Mouse (Mus musculus) limb, embryonic 11.5 days (tissue): ENCODE measurements around the gene Phf21a. TPM values are rescaled to one million over a fixed set of nuclear protein-coding genes. Genes with fewer than 3 reads are reported as not detected.

Experiments used
- ATAC-seq: fragments of 200-750 bp; cut with Nextera tagmentation; 2 replicates; pipeline ENCODE4 v1.8.0; 2017; ENCODE audit warnings: low read depth; ENCODE audit not compliant: insufficient number of reproducible peaks, low FRiP score, low TSS enrichment
- DNase-seq: peaks from one replicate; pipeline ENCODE4 v3.0.0-alpha.2; 2015; ENCODE audit warnings: low spot score
- H3K27ac ChIP-seq: fragments of 300-500 bp; sonication (generic); replicated peaks from 2 replicates; pipeline ENCODE4 v1.5.1; 2014; ENCODE audit warnings: low read depth, mild to moderate bottlenecking, low read length
- H3K27me3 ChIP-seq: fragments of 300-500 bp; sonication (generic); 2 replicates; pipeline ENCODE4 v1.6.1; 2014; ENCODE audit warnings: mild to moderate bottlenecking, low read length, mixed read lengths; ENCODE audit not compliant: control insufficient read depth, insufficient read depth
- H3K36me3 ChIP-seq: fragments of 300-500 bp; sonication (generic); 2 replicates; pipeline ENCODE4 v1.6.1; 2014; ENCODE audit warnings: mild to moderate bottlenecking, low read length, moderate library complexity, mixed read lengths; ENCODE audit not compliant: control insufficient read depth, insufficient read depth
- H3K4me1 ChIP-seq: fragments of 300-500 bp; sonication (generic); 2 replicates; pipeline ENCODE4 v1.6.1; 2014; ENCODE audit warnings: low read length, mixed read lengths; ENCODE audit not compliant: control insufficient read depth, insufficient read depth
- H3K4me2 ChIP-seq: fragments of 300-500 bp; sonication (generic); 2 replicates; pipeline ENCODE4 v1.6.1; 2014; ENCODE audit warnings: low read depth, mild to moderate bottlenecking, moderate library complexity; ENCODE audit not compliant: severe bottlenecking
- H3K4me3 ChIP-seq: fragments of 300-500 bp; sonication (generic); 2 replicates; pipeline ENCODE4 v1.5.1; 2014; ENCODE audit warnings: low read depth, low read length
- H3K9ac ChIP-seq: fragments of 300-500 bp; sonication (generic); 2 replicates; pipeline ENCODE4 v1.6.1; 2014; ENCODE audit warnings: mild to moderate bottlenecking, low read length
- H3K9me3 ChIP-seq: fragments of 300-500 bp; sonication (generic); 2 replicates; pipeline ENCODE4 v1.6.1; 2016; ENCODE audit warnings: low read length; ENCODE audit not compliant: control insufficient read depth
- WGBS: fragments of 180-500 bp; shearing (Covaris S2); extraction: QIAGEN DNeasy Blood & Tissue Kit; methylation state at CpG from one replicate; pipeline ENCODE4 v1.1.7; 2014; 5-methylcytosine and 5-hydroxymethylcytosine counted together
- polyA plus RNA-seq: library from polyadenylated mRNA; unstranded; fragments of >200 nt; fragmentation: Nextera tagmentation; extraction: Ambion mirVana; gene quantifications from 2 replicates; pipeline ENCODE4 v1.2.1, GENCODE M21; 2014

The Phf21a gene
- polyA plus RNA-seq, 1 experiment from 2014 or later, result 38.7 TPM

- ATAC-seq (no peak), DNase-seq (peak; percentile 23)
- 70% methylated on average over 13 of the region's 13 CpGs for WGBS
- peaks cover 16% of the 10 kb centered on the region for H3K27me3 ChIP-seq
- H3K4me3 ChIP-seq, result no peak overlapping the region
- H3K9ac ChIP-seq, result no peak overlapping the region
- H3K9me3 ChIP-seq, result no peaks in the 10 kb centered on the region
- H3K4me1 ChIP-seq, result peaks cover 13% of the 10 kb centered on the region
- H3K4me2 ChIP-seq, result no peak overlapping the region
- H3K36me3 ChIP-seq, result no peaks in the 10 kb centered on the region
- no peak overlapping the region for H3K27ac ChIP-seq
Measured at GRCm38 (mm10) chr2:92056760-92057159, 36.2 kb upstream of the Phf21a start.

GRCm38 (mm10) chr2:92058469-92058868 is 34.4 kb upstream of the Phf21a start:
- H3K4me3 ChIP-seq, result peak overlapping the region; percentile 52
- no peak overlapping the region for H3K27ac ChIP-seq
- no peak for ATAC-seq
- under 1% methylated on average over 29 of the region's 29 CpGs for WGBS
- H3K9me3 ChIP-seq, result no peaks in the 10 kb centered on the region
- H3K9ac ChIP-seq, result peak overlapping the region; percentile 50; the same call in 1 of the 2 replicates
- H3K36me3 ChIP-seq, result no peaks in the 10 kb centered on the region
- peak overlapping the region; percentile 99 for H3K4me2 ChIP-seq
- peaks cover 13% of the 10 kb centered on the region for H3K4me1 ChIP-seq
- peaks cover 16% of the 10 kb centered on the region for H3K27me3 ChIP-seq
- DNase-seq, result peak; percentile 96

- DNase-seq, result no peak
- H3K27me3 ChIP-seq, result peaks cover 16% of the 10 kb centered on the region
- H3K36me3 ChIP-seq, result no peaks in the 10 kb centered on the region
- H3K27ac ChIP-seq, result no peak overlapping the region
- no peaks in the 10 kb centered on the region for H3K9me3 ChIP-seq
- peak overlapping the region; percentile 50; the same call in 1 of the 2 replicates for H3K9ac ChIP-seq
- H3K4me1 ChIP-seq, result peaks cover 13% of the 10 kb centered on the region
- peak overlapping the region; percentile 52 for H3K4me3 ChIP-seq
- H3K4me2 ChIP-seq, result peak overlapping the region; percentile 99
- 4% methylated on average over 11 of the region's 11 CpGs for WGBS
- no peak for ATAC-seq
Measured at GRCm38 (mm10) chr2:92058936-92059335, 34.0 kb upstream of the Phf21a start.

- H3K4me2 ChIP-seq, result peak overlapping the region; percentile 99
- H3K36me3 ChIP-seq, result no peaks in the 10 kb centered on the region
- WGBS, result under 1% methylated on average over 63 of the region's 63 CpGs
- H3K27me3 ChIP-seq, result peaks cover 16% of the 10 kb centered on the region
- DNase-seq (peak; percentile 65), ATAC-seq (peak; percentile 60)
- H3K4me1 ChIP-seq, result peaks cover 13% of the 10 kb centered on the region
- peak overlapping the region; percentile 58 for H3K9ac ChIP-seq
- H3K9me3 ChIP-seq, result no peaks in the 10 kb centered on the region
- peak overlapping the region; percentile 52 for H3K4me3 ChIP-seq
- H3K27ac ChIP-seq, result no peak overlapping the region
Measured at GRCm38 (mm10) chr2:92059481-92060220, 33.3 kb upstream of the Phf21a start.

- H3K27ac ChIP-seq, result no peak overlapping the region
- ATAC-seq (no peak), DNase-seq (no peak)
- peaks cover 16% of the 10 kb centered on the region for H3K27me3 ChIP-seq
- no peaks in the 10 kb centered on the region for H3K36me3 ChIP-seq
- H3K4me3 ChIP-seq, result peak overlapping the region; percentile 52
- peaks cover 13% of the 10 kb centered on the region for H3K4me1 ChIP-seq
- H3K4me2 ChIP-seq, result peak overlapping the region; percentile 99
- no peak overlapping the region for H3K9ac ChIP-seq
- WGBS, result 12% methylated on average over 6 of the region's 6 CpGs
- no peaks in the 10 kb centered on the region for H3K9me3 ChIP-seq
Measured at GRCm38 (mm10) chr2:92060291-92060690, 32.6 kb upstream of the Phf21a start.

GRCm38 (mm10) chr2:92061337-92061736 is 31.6 kb upstream of the Phf21a start:
- H3K4me2 ChIP-seq, result no peak overlapping the region
- WGBS, result 72% methylated on average over 5 of the region's 5 CpGs
- no peak overlapping the region for H3K9ac ChIP-seq
- H3K9me3 ChIP-seq, result no peaks in the 10 kb centered on the region
- no peak overlapping the region for H3K27ac ChIP-seq
- no peak for ATAC-seq
- H3K4me3 ChIP-seq, result no peak overlapping the region
- H3K4me1 ChIP-seq, result peaks cover 13% of the 10 kb centered on the region
- H3K27me3 ChIP-seq, result peaks cover 16% of the 10 kb centered on the region
- DNase-seq, result no peak
- H3K36me3 ChIP-seq, result no peaks in the 10 kb centered on the region

- H3K9me3 ChIP-seq, result no peaks in the 10 kb centered on the region
- H3K4me1 ChIP-seq, result peaks cover 8% of the 10 kb centered on the region
- peaks cover 16% of the 10 kb centered on the region for H3K27me3 ChIP-seq
- no peak overlapping the region for H3K27ac ChIP-seq
- 50% methylated on average over 5 of the region's 5 CpGs for WGBS
- H3K9ac ChIP-seq, result no peak overlapping the region
- ATAC-seq, result no peak
- no peak overlapping the region for H3K4me3 ChIP-seq
- H3K36me3 ChIP-seq, result no peaks in the 10 kb centered on the region
- DNase-seq, result no peak
- H3K4me2 ChIP-seq, result no peak overlapping the region
Measured at GRCm38 (mm10) chr2:92063106-92063505, 29.8 kb upstream of the Phf21a start.

GRCm38 (mm10) chr2:92065269-92065888 is 27.5 kb upstream of the Phf21a start:
- Histone ChIP-seq H3K9me3 (no peaks in the 10 kb centered on the region), H3K4me2 (no peak overlapping the region), H3K4me1 (no peaks in the 10 kb centered on the region), H3K9ac (no peak overlapping the region), H3K27me3 (peaks cover 5% of the 10 kb centered on the region; the same call in 1 of the 2 replicates), H3K36me3 (no peaks in the 10 kb centered on the region), H3K4me3 (no peak overlapping the region), H3K27ac (no peak overlapping the region)
- no peak for ATAC-seq
- DNase-seq, result no peak
- 87% methylated on average over 8 of the region's 8 CpGs for WGBS
